ENCODE assay signal across 8 mouse cellular contexts in the genomic region with DNA sequence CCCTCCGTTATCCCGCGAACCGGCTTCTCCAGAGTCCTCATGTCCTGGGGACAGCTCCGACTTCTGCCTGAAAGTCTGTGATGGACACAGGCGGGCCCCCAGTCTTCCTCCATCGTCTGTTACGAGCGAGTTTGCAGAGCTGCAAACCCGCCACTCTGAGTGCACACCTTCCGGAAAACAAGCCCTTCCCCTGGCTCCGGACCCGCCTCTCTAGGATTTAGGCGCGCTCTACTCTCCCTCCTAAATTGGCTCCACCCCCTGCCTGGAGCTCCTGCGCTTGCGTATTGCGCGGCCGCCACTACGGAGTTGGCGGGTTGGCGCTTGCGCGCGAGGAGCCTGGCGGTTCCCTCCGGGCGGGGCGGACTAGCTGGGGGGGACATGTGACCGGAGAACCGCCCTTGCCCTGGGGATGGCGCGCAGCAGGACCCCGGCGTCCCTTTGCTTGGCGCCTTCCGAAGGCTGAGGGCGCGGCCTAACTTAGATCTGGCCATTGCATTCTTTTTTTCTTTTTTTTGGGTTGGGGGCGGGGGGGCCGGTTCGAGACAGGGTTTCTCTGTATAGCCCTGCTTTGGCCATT. TPM values are rescaled to one million over a fixed set of nuclear protein-coding genes. Genes with fewer than 3 reads are reported as not detected.
A peak's percentile ranks its signal among the peaks of the same experiment; 100 is the strongest.
DNase-seq lines count a peak whose midpoint lies in the region; ATAC-seq and TF ChIP-seq lines count a peak whose summit lies in the region.

No protein-coding gene starts in this region.

- H3K27ac ChIP-seq in left cerebral cortex, adult 2 months = peak overlapping the region; percentile 81

- intact Hi-C loops in left cerebral cortex, adult 2 months (cut with DNase I) = loop anchor here (1.0 kb wide), 1 partner anchor 17 kb away; a partner anchor contains a TSS

- ATAC-seq in megakaryocyte, adult 5-6 weeks (ENCODE audit: poor library complexity, severe bottlenecking) = peak; percentile 77

- peak overlapping the region; percentile 55 for H3K4me3 ChIP-seq in left cerebral cortex, adult 2 months

- no peak for TF ChIP-seq CTCF in left cerebral cortex, adult 2 months (IDR thresholded peaks at IDR 0.05)

- DNase-seq in adrenal gland, adult 18-20 months (ENCODE audit: low spot score in 2 of 2) = peak; percentile 91
- peak; percentile 96 for DNase-seq in embryo, embryonic 10 days (ENCODE audit: low spot score)
- DNase-seq in gastrocnemius, adult 8-10 months (ENCODE audit: low spot score in 2 of 2) = peak; percentile 89 to 94
- peak; percentile 77 for DNase-seq in hindlimb bud, embryonic 11.5 days (ENCODE audit: extremely low spot score, low read depth, low spot score)
- peak; percentile 93 to 94 for DNase-seq in left cerebral cortex, adult 2 months (ENCODE audit: extremely low spot score in 1 of 2, low spot score in 2 of 2)
- peak; percentile 96 for DNase-seq in right cerebral cortex, adult 18-20 months
- DNase-seq in urinary bladder, postnatal 25 days (ENCODE audit: low spot score) = peak; percentile 91

RNA-seq across cellular contexts. Expression of a gene that starts 0.4 kb away (rescaled TPM):
- 1 to 10 TPM; 1.8 to 1.9 TPM for total RNA-seq in adrenal gland, adult 18-20 months (2021)
- total RNA-seq in gastrocnemius, adult 8-10 months (2022) = under 1 TPM; 0.17 to 0.85 (median 0.34) TPM
- 1 to 10 TPM; 1.3 to 1.7 TPM for total RNA-seq in left cerebral cortex, adult 2 months (2021)
- 64.0 and 74.3 TPM in 2 replicates for total RNA-seq in megakaryocyte, adult 5-6 weeks (2015)
- total RNA-seq in megakaryocyte, adult 5-6 weeks (2017) = 51.9 and 58.9 TPM in 2 replicates

RNA-seq across cellular contexts. Expression of a gene that starts 17.9 kb away (rescaled TPM):
- total RNA-seq in adrenal gland, adult 18-20 months (2021) = 10 to 100 TPM; 10.8 to 12.3 TPM
- 1 to 10 TPM; 3.6 to 4.7 (median 4.5) TPM for total RNA-seq in gastrocnemius, adult 8-10 months (2022)
- total RNA-seq in left cerebral cortex, adult 2 months (2021) = 10 to 100 TPM in 1 of 2 experiments, 1 to 10 TPM in 1; 8.2 to 10.0 TPM
- total RNA-seq in megakaryocyte, adult 5-6 weeks (2015) = 17.5 and 17.7 TPM in 2 replicates
- total RNA-seq in megakaryocyte, adult 5-6 weeks (2017) = 25.7 and 38.1 TPM in 2 replicates

Comparison
In these comparisons a context has a peak if more than half of its experiments do, and no peak if none do; other contexts are left out.
1. Peak in every context shown above with its lines: DNase-seq, ATAC-seq, H3K4me3 ChIP-seq and H3K27ac ChIP-seq.
2. RNA of a gene that starts 0.4 kb away (total RNA-seq): 51.9 to 74.3 TPM in megakaryocyte, adult 5-6 weeks; 1.8 to 1.9 TPM in adrenal gland, adult 18-20 months, 1.3 to 1.7 TPM in left cerebral cortex, adult 2 months and 0.17 to 0.85 TPM in gastrocnemius, adult 8-10 months; every median in the first group is over 10 times any median in the second.